ENCODE assay signal across 12 mouse cellular contexts in genomic region chr2:173770620-173771019, GRCm38 (mm10). TPM values are rescaled to one million over a fixed set of nuclear protein-coding genes. Genes with fewer than 3 reads are reported as not detected.
DNase-seq lines count a peak whose midpoint lies in the region; ATAC-seq and TF ChIP-seq lines count a peak whose summit lies in the region.
"Had no signal": no experiment of that assay in that cellular context is flagged by ENCODE, and none has a peak within 500 bp of the region (broad histone marks: within the 10 kb centered on the region; RNA-seq: fewer than 3 reads in every experiment).

No protein-coding gene starts in this region.

- peak; percentile 45 for TF ChIP-seq CTCF in kidney, postnatal 0 days (IDR thresholded peaks at IDR 0.05; ENCODE audit: low read depth)

- peaks cover 11% of the 10 kb centered on the region for H3K4me1 ChIP-seq in kidney, postnatal 0 days (replicated peaks; ENCODE audit: insufficient read depth, low read length)
- H3K4me1 ChIP-seq in ES-E14 (ENCODE audit: control insufficient read depth in 2 of 2, insufficient read depth in 2 of 2, low read length in 2 of 2, poor library complexity in 1 of 2): peaks cover 0 to 21% of the 10 kb centered on the region in 2 experiments; a peak in 2 of 4 replicates
- peaks cover 29% of the 10 kb centered on the region for H3K4me1 ChIP-seq in limb, embryonic 15.5 days

- H3K4me3 ChIP-seq in kidney, postnatal 0 days (replicated peaks; ENCODE audit: low read depth, low read length): no peak overlapping the region
- H3K4me3 ChIP-seq in ES-E14 (ENCODE audit: insufficient read depth in 1 of 2, low read depth in 1 of 2, low read length in 2 of 2, poor library complexity in 1 of 2, severe bottlenecking in 1 of 2): no peak overlapping the region
- H3K4me3 ChIP-seq in limb, embryonic 15.5 days: no peak overlapping the region
- H3K4me3 ChIP-seq: heart, adult 2 months had no signal

- H3K4me2 ChIP-seq in kidney, postnatal 0 days (ENCODE audit: low read length): no peak overlapping the region
- no peak overlapping the region for H3K4me2 ChIP-seq in limb, embryonic 15.5 days

- no peak for ATAC-seq in kidney, postnatal 0 days (replicated peaks; ENCODE audit: low FRiP score, low read depth)
- ATAC-seq in common myeloid progenitor, adult 5-6 weeks (replicated peaks; ENCODE audit: low read depth, poor library complexity, severe bottlenecking): peak; percentile 26; the same call in 1 of the 2 replicates
- no peak for ATAC-seq in limb, embryonic 15.5 days (ENCODE audit: insufficient number of reproducible peaks, low FRiP score, low TSS enrichment, low read depth)
- ATAC-seq in CD4-positive, CD25-positive, alpha-beta regulatory T cell, adult 4 months: no peak
- ATAC-seq: inflammation-experienced regulatory T-cells, adult 6 months had no signal

- H3K9me3 ChIP-seq in kidney, postnatal 0 days (replicated peaks; ENCODE audit: low read length): no peaks in the 10 kb centered on the region
- no peaks in the 10 kb centered on the region for H3K9me3 ChIP-seq in ES-E14 (ENCODE audit: control insufficient read depth, insufficient read depth, low read depth, low read length)
- no peaks in the 10 kb centered on the region for H3K9me3 ChIP-seq in limb, embryonic 15.5 days

- no peak overlapping the region for H3K9ac ChIP-seq in kidney, postnatal 0 days (ENCODE audit: low read depth, low read length)
- H3K9ac ChIP-seq in ES-E14 (ENCODE audit: insufficient read depth, low read depth, low read length, poor library complexity, severe bottlenecking): no peak overlapping the region
- no peak overlapping the region for H3K9ac ChIP-seq in limb, embryonic 15.5 days

- no peaks in the 10 kb centered on the region for H3K27me3 ChIP-seq in kidney, postnatal 0 days (ENCODE audit: insufficient read depth, low read length)
- no peaks in the 10 kb centered on the region for H3K27me3 ChIP-seq in limb, embryonic 15.5 days

- H3K36me3 ChIP-seq in kidney, postnatal 0 days (ENCODE audit: insufficient read depth, low read length): 0 out of 2 replicates have a peak, but pooled peaks cover 4% of the 10 kb centered on the region
- peaks cover 2% of the 10 kb centered on the region; the same call in 1 of the 2 replicates for H3K36me3 ChIP-seq in ES-E14 (ENCODE audit: control insufficient read depth, insufficient read depth, low read length, poor library complexity, severe bottlenecking)
- H3K36me3 ChIP-seq in limb, embryonic 15.5 days: peaks cover 7% of the 10 kb centered on the region; the same call in 1 of the 2 replicates

- DNase-seq in kidney, postnatal 0 days (ENCODE audit: low spot score): no peak
- no peak for DNase-seq in kidney, postnatal 36 days
- DNase-seq in ES-E14 (ENCODE audit: low read depth, low spot score): no peak
- no peak for DNase-seq in B cell, adult 2 months
- DNase-seq in layer of hippocampus, adult 11-12 months (ENCODE audit: low spot score): no peak
- DNase-seq: heart, adult 2 months had no signal

- 61% methylated on average over 5 of the region's 5 CpGs for WGBS in kidney, postnatal 0 days
- 56% methylated on average over 5 of the region's 5 CpGs for WGBS in limb, embryonic 15.5 days

- in situ Hi-C loops in ES-E14 (cut with MboI; ENCODE audit: low sequenced_read_pairs in 2 of 2, unreplicated experiment in 2 of 2): no loop called here

- H3K27ac ChIP-seq in kidney, postnatal 0 days: peak overlapping the region; percentile 3; the same call in 1 of the 2 replicates
- H3K27ac ChIP-seq in ES-E14 (ENCODE audit: insufficient read depth, low read depth, low read length, poor library complexity, severe bottlenecking): peak overlapping the region; percentile 29; the same call in 1 of the 2 replicates
- 0 out of 2 replicates have a peak overlapping the region, but pooled peaks have one; percentile 35 for H3K27ac ChIP-seq in limb, embryonic 15.5 days
- H3K27ac ChIP-seq: heart, adult 2 months; macrophage had no signal

TF ChIP-seq in ES-E14, 5 proteins besides CTCF, POLR2A, EP300 and RAD21:
- TF ChIP-seq MAFK (IDR thresholded peaks at IDR 0.05; ENCODE audit: insufficient read depth, low read depth, low read length) (no peak), ZC3H11A (IDR thresholded peaks at IDR 0.05; ENCODE audit: borderline replicate concordance, low read depth, low read length) (no peak), ZNF384 (IDR thresholded peaks at IDR 0.05; ENCODE audit: low read depth, low read length) (no peak), HCFC1 (IDR thresholded peaks at IDR 0.05; ENCODE audit: borderline replicate concordance, insufficient read depth, low read length) (no peak), CHD2 (IDR thresholded peaks at IDR 0.05; ENCODE audit: low read depth, low read length) (no peak)
TF ChIP-seq in ES-E14: peak in this region for 0.

RNA-seq across cellular contexts. Expression of gene Vapb, which starts 33.3 kb away (rescaled TPM):
- 12.2 and 16.3 TPM in 2 replicates for polyA plus RNA-seq in kidney, postnatal 0 days (2015; fragmentation: Nextera tagmentation; extraction: Ambion mirVana)
- total RNA-seq in ES-E14 (2012; rRNA removed): 19.0 and 26.5 TPM in 2 replicates
- total RNA-seq in common myeloid progenitor, adult 5-6 weeks (2017): 53.9 and 74.6 TPM in 2 replicates
- polyA plus RNA-seq in limb, embryonic 15.5 days (2015; fragmentation: Nextera tagmentation; extraction: Ambion mirVana): 10.3 and 15.7 TPM in 2 replicates
- polyA plus RNA-seq in CD4-positive, CD25-positive, alpha-beta regulatory T cell, adult 4 months (2017; shearing (Covaris generic)): 1 to 10 TPM; 1.5 to 1.7 TPM

RNA-seq across cellular contexts. Expression of gene 1700010B08Rik, which starts 51.4 kb away (rescaled TPM):
- polyA plus RNA-seq in kidney, postnatal 0 days (2015; fragmentation: Nextera tagmentation; extraction: Ambion mirVana): not detected in 2 replicates
- total RNA-seq in ES-E14 (2012; rRNA removed): 0.26 TPM in 1 of 2 replicates, not detected in the other
- total RNA-seq in common myeloid progenitor, adult 5-6 weeks (2017): not detected in 2 replicates
- polyA plus RNA-seq in limb, embryonic 15.5 days (2015; fragmentation: Nextera tagmentation; extraction: Ambion mirVana): not detected in 2 replicates
- not detected for polyA plus RNA-seq in CD4-positive, CD25-positive, alpha-beta regulatory T cell, adult 4 months (2017; shearing (Covaris generic))
- total RNA-seq: heart, adult 2 months had no signal
- polyA plus RNA-seq: inflammation-experienced regulatory T-cells, adult 6 months; limb, embryonic 11.5 days; macrophage had no signal
